Mouse (Mus musculus) Muller cell, postnatal 12 days (primary cell): ENCODE data around the gene Farp1.

ENCODE experiments used
- DNase-seq: peaks from one replicate; pipeline ENCODE4 v3.0.0-alpha.2; 2015; ENCODE audit errors: inconsistent ontology term

Gene Farp1

DNA sequence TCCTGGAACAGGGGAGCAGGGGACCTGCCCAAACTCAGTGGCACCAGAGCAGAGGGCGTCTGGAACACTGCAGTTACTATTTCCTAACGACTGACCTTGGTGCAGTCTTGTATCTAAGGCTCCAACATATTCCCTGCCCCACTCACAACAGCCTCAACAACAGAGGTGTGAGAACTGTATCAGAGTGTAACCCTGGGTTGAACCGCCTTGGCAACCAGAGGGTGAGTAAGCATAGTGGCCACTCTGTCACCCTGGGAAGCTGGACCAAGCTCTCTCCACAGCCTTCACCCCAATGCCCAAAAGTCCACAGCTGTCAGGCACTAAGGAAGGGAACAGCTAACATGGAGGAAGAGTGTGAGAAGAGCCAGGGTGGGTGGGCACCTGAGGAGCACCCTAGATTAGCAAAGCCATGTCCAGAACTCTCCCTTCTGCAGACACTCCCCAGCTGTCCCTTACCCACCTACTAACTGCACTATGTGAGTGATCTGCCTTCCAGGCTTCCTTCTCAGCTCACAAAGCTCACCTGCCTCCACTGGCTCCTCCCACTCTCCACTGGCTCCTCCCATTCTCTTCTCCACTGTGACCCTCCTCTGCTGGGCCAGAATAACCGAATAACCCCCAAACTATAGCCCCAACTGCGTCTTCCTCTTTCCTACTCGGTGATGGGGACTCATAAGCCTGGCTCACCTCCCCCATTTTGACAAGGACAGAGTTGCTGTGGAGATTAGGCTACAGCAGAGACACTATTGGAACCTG, 275.5 kb downstream of the Farp1 start:
- no peak for DNase-seq

DNA sequence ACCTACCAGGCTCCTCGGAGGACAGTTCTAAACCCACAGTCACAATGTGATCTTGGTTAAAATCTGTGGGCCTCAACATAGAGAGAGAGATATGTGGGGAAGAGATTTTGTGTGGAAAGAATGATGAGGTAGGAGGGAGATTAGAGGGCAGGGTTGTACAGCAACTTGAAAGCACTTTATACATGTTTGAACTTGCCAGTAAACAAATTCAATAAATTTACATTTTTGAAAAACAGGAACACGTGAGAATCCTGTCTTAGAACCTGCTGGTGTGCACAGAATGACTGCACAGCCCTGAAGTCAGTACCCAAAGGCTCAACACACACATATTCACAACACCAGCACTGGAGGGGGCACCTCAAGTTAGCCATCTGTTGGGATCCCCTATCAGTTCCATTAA, 276.1 kb downstream of the Farp1 start:
- DNase-seq = no peak

DNA sequence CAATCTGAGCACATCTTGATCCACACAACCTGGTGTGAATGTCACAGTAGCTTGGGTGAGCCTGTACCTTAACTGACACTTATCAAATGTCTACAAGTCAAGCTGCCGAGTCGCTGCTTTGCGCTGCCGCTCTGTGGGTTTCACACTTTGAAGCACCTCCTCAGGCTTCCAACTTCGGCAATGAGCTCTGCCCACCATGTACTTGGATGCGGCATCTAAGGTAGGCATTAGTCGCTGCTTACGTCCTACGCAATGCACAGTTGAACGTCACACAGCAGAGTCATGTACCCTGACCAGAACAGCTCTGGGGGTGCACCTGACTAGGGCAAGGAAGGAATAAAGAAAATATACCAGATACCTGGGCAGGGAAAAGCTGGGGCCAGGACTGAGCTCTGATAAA, 278.3 kb downstream of the Farp1 start:
- DNase-seq = no peak

DNA sequence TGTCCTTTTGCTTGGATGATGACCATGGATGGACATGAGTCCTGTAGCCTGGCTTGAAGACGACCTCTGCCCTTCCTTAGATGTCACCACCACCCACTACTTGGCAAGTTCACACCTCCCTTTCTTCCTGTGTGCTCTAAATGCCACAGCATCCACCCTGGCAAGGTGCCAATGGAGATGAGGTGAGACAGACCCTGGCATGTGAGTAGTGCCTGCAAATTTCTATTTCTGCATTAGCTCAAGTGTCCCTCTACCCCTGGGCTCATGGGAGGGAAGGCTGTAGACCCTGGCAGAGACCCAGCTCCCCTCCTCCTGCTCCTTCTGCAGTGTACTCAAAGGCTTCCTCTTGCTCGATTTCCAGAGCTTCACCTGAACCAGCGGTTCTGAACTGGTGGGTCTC, 279.9 kb downstream of the Farp1 start:
- no peak for DNase-seq

DNA sequence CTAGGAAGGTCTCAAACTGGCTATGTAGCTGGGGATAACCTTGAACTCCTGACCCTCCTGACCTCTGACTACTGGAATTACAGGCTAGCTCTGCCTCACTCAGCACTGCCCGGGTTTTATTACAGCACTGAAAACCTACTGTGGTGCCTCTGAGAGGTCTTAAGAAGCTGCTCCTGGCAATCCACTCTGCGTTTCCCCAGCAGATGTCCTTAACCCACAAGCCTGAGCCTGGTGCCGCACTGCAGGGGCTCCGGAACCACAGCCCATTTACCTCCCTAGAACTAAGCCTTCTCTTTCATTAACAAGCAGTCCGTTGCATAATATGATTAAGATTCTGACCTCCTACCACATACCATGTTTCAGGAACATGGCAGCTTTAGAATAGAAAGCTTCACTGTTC, 281.1 kb downstream of the Farp1 start:
- DNase-seq = peak; percentile 84

DNA sequence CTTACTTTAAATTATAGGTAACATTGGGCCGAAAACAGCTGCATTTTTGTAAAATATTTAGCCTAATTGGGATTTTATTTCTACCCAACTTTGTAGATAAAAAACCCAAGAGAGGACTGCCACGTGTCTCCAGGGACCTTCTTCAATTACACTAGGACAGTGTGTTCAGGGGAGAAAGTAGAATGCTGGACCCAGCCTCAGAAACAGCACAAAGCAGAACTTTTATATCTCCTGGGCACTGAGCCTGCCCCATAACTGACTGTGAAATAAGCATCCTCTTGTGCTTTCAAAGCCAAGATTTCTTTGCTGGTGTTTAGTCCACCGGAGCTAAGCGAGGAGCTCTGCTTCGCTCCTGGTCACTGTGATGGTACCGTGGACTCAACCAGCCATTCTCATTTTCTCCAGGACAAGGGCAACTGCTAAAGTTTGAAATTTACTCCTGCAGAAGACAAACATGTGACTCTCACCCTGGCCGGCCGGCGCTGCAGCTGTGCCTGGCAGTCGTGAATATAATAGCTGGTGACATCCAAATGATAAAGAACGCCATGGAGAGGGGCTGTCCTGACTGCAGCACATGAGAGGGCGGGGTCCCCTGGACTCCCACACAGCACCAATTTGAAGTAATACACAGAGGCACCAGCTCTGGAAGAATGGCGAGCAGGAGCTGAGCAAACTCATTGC, 281.8 kb downstream of the Farp1 start:
- peak; percentile 43 for DNase-seq

DNA sequence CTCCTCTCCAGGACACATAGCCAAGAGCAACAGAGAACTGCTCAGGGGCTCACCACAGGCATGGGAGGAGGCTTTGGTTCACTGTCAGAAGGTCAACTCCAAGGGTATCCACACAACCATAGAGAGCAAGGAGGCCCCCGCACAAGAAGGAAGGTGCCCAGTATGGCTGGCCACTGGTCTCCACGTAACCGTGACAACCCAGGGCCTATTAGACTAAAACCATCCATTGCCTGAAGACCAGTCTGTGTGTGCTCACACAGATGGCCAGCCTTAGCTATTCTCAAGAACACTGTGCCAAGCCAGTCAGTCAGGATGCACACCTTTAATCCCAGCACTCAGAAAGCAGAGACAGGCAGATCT, 282.3 kb downstream of the Farp1 start:
- no peak for DNase-seq

DNA sequence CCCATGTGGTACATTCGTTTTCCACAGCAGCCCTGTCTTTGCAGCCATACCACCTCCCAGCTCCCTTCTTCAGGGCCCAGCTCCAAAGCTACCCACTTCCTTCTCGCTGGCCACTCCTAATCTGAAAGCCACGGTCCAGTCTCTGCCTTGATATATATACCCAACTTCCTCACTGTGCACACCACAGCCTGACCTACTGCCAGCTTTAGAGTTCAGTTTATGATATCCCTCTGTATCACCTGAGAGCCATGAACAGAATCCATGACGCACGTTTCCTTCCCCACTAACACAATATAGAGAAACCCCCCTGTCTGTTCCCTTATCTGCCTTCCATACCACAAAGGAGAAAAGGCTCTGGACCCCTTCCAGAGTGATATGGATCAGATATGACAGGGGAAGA, 283.4 kb downstream of the Farp1 start:
- no peak for DNase-seq

DNA sequence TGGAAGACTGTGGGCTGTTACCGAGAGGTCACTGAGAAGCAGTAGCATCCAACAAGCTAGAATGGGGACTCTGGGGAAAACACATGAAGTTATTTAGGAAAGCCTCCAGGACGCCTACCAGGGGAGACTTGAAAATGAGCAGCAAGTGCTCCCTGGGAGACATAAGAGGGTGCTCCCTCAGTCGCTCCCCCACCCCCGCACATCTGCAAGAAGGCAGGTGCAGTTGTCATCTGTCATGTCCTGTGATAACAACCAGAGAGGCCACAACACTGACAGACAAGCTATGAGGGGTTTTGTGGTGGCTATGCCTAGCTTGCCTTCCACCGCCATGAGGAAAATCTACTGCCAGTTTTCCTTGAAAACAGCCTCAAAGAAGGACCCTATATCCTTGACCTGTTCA, 287.1 kb downstream of the Farp1 start:
- DNase-seq = no peak

DNA sequence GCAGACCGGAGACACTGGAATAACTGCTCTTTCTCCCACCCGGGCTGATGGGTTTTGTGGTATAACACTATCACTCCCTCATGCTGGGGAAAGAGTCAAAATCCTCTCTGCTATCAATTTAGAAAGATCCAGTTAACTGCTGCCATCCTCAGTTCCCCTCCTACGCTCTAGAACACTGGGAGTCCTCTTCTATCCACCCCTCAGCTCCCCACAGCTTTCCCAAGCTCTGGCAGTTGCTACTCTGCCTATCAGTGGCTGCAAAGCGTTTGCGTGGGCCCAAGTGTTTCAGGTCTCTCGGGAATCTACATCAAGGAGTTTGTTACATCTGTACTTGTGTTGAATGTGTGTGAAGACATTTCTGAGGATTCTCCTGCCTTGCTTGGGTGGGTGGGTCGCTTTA, 287.6 kb downstream of the Farp1 start:
- no peak for DNase-seq

DNA sequence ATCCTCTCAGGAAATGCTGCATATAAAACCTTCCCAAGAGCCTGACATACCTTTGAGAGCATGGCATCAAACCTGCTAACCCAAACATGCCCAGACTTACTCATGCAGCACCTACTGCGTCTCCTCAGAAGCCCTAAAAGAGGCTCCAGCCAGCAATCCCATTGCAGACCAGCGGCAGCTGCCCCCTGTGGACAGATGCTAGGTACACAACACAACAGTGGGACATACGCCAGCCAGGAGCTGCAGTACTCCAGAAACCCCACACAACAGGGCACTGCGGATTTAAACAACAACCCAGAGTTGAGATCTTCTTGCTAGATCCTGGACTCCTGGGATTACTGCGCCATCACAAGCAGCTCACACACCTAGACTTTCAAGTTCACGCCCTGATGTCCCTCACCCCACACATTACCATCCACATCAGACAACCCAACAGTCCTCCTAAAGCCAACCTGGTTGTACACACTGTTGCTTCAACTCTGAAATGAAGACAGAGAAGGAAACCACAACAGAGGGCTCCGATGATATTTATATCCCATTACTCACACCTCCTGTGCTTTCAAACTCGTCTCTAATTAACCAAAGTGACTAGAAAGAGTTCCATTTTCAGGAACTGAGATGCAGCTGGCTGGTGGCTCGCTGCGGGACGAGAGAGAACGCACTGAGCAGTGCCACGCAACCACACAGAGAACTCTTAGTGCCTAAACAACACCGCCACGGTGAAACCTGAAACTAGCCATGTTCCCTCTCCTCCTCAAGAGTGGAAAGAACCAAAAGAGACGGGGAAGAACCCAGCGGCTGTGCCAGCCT, 289.7 kb downstream of the Farp1 start:
- no peak for DNase-seq

DNA sequence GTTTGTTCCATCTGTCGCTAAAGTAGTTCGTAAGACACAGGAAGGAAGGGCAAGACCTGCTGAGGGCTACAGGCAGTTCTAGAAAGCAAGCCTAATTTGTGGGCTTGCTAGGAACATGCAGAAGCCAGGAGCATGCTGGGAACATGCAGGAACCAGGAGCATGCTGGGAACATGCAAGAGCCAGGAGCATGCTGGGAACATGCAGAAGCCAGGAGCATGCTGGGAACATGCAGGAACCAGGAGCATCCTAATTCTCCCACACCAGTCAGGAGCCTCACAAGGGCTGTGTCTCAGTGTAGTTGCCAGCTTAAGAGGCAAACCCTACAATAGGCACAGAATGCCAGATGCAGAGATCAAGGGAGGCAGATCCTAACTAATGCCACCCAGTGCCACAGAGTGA, 291.4 kb downstream of the Farp1 start:
- no peak for DNase-seq

DNA sequence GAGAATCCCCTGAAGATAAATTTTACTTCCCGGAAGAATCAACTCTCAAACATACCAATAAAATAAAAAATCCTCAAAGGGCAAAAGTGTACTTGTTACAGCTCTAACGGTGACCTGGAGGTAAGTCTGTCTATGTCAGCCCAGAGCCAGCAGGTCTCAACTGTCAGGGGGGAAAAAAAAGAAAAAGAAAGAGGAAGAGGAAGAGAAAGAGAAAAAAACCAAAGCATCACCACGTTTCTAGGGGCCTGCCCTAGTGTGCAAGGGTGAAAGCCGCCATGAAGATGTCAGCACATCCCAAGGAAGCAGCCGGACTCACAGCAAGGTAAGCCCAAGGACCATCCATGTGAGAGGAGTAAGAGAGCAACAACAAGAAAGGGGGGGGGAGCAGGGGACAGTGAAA, 293.9 kb downstream of the Farp1 start:
- DNase-seq = no peak

DNA sequence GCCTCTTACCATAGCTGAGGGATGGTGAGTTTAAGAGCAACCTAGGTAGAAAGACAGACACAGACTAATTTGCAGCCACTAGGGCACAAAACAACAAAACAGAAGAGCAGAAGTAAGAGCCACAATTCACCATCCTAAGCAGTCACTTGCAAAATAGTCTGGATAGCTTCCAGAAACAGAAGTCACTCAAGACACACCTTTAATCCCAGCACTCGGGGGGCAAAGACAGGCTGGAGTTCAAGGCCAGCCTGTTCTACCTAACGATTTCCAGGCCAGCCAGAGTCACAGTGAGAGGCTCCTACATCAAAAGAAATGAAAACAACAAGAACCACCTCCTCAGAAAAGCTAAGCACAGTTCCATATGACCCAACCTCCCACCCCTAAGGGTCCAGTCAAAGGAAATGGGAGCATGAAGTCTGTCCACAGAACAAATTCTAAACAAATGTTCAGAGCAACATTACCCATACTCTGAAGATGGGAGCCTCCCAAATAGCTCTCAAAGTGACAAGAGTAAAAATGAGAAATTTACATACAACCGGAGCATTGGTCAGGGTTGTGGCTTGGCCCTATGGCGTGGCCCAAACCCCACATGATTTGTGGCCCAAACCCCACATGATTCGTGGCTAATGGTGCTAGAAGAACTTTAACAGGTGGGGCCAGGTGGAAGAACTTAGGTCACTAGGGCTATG, 294.5 kb downstream of the Farp1 start:
- DNase-seq = no peak

DNA sequence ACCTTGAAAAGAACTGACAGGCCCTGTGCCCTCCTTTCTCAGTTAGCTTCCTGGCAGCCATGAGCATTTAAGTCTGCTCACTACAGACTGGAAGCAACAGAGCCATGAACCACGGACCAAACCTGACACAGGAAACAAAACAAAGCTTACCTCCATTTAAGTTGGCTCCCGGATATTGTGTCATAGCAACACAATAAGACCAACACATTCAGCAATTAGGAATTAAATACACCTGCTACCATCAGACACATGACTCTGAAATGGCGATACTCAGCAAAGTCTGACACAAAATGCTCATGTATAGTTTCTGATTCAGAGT, 295.0 kb downstream of the Farp1 start:
- no peak for DNase-seq
